Mouse (Mus musculus) lung, postnatal 0 days (tissue): ENCODE measurements at regions not wholly inside any gene's neighbourhood (a gene's known extent, or its start where the extent isn't known, plus 50 kb on each side); places are given as distances from the start of the nearest gene placed in this dataset.
"Not testable (repeated sequence)": the region's sequence is repeated elsewhere in the genome, so short reads cannot be mapped to it uniquely, and the experiment has no call there.

ENCODE experiments used
- ATAC-seq: fragments of 200-750 bp; cut with Nextera tagmentation; 2 replicates; pipeline ENCODE4 v1.8.0; 2017; ENCODE audit warnings: moderate library complexity
- DNase-seq: peaks from one replicate; pipeline ENCODE4 v3.0.0-alpha.2; 2016; ENCODE audit warnings: low spot score
- H3K27ac ChIP-seq: fragments of 300-500 bp; sonication (generic); 2 replicates; pipeline ENCODE4 v1.5.1; 2014; ENCODE audit warnings: antibody characterized with exemption, mild to moderate bottlenecking, low read length, mixed read lengths
- H3K27me3 ChIP-seq: fragments of 300-500 bp; sonication (generic); replicated peaks from 2 replicates; pipeline ENCODE4 v1.6.1; 2014; ENCODE audit warnings: low read length, mixed read lengths; ENCODE audit not compliant: insufficient read depth
- H3K36me3 ChIP-seq: fragments of 300-500 bp; sonication (generic); 2 replicates; pipeline ENCODE4 v1.6.1; 2014; ENCODE audit warnings: low read length, mixed read lengths; ENCODE audit not compliant: insufficient read depth
- H3K4me1 ChIP-seq: fragments of 300-500 bp; sonication (generic); 2 replicates; pipeline ENCODE4 v1.6.1; 2014; ENCODE audit warnings: antibody characterized with exemption, low read depth, low read length, mixed read lengths; ENCODE audit not compliant: insufficient read depth
- H3K4me2 ChIP-seq: fragments of 300-500 bp; sonication (generic); replicated peaks from 2 replicates; pipeline ENCODE4 v1.6.1; 2014; ENCODE audit warnings: low read depth, mild to moderate bottlenecking, low read length, moderate library complexity, mixed read lengths
- H3K4me3 ChIP-seq: fragments of 300-500 bp; sonication (generic); 2 replicates; pipeline ENCODE4 v1.5.1; 2014; ENCODE audit warnings: low read depth, low read length
- H3K9ac ChIP-seq: fragments of 300-500 bp; sonication (generic); replicated peaks from 2 replicates; pipeline ENCODE4 v1.6.1; 2014; ENCODE audit warnings: low read depth, mild to moderate bottlenecking
- H3K9me3 ChIP-seq: fragments of 300-500 bp; sonication (generic); 2 replicates; pipeline ENCODE4 v1.6.1; 2016; ENCODE audit warnings: low read length, mixed read lengths
- CTCF ChIP-seq: IDR thresholded peaks from 2 replicates; pipeline ENCODE4 v1.5.1; 2016; ENCODE audit warnings: antibody characterized with exemption, mild to moderate bottlenecking
- EP300 ChIP-seq: IDR thresholded peaks from 2 replicates; pipeline ENCODE4 v1.6.1; 2016; ENCODE audit warnings: antibody characterized with exemption, mild to moderate bottlenecking, control low read depth
- WGBS: fragments of 180-500 bp; shearing (Covaris S2); extraction: QIAGEN DNeasy Blood & Tissue Kit; methylation state at CpG from one replicate; pipeline ENCODE4 v1.1.7; 2014; 5-methylcytosine and 5-hydroxymethylcytosine counted together

GRCm38 (mm10) chr3:31796621-31797020, 105.7 kb upstream of the Kcnmb2 start:
- WGBS: 59% methylated on average over 2 of the region's 2 CpGs

GRCm38 (mm10) chr3:31799192-31799591, 103.1 kb upstream of the Kcnmb2 start:
- 79% methylated on average over 4 of the region's 4 CpGs for WGBS
- Histone ChIP-seq H3K27me3 (no peaks in the 10 kb centered on the region), H3K9me3 (no peaks in the 10 kb centered on the region), H3K4me2 (no peak overlapping the region), H3K4me1 (no peaks in the 10 kb centered on the region), H3K9ac (no peak overlapping the region), H3K27ac (no peak overlapping the region), H3K4me3 (no peak overlapping the region), H3K36me3 (no peaks in the 10 kb centered on the region)
- no peak for ATAC-seq
- TF ChIP-seq EP300 (no peak), CTCF (no peak)
- DNase-seq: no peak

More at GRCm38 (mm10) chr3:31796621-31797020, 105.7 kb upstream of the Kcnmb2 start:
- H3K9ac ChIP-seq: no peak overlapping the region
- no peaks in the 10 kb centered on the region for H3K36me3 ChIP-seq
- DNase-seq (no peak), ATAC-seq (no peak)
- H3K4me2 ChIP-seq: no peak overlapping the region
- no peak for TF ChIP-seq EP300
- no peak for TF ChIP-seq CTCF
- H3K9me3 ChIP-seq: no peaks in the 10 kb centered on the region
- no peaks in the 10 kb centered on the region for H3K4me1 ChIP-seq
- no peak overlapping the region for H3K27ac ChIP-seq
- H3K27me3 ChIP-seq: no peaks in the 10 kb centered on the region
- no peak overlapping the region for H3K4me3 ChIP-seq

- Histone ChIP-seq H3K27ac (no peak overlapping the region), H3K4me1 (no peaks in the 10 kb centered on the region), H3K4me3 (no peak overlapping the region), H3K9me3 (no peaks in the 10 kb centered on the region), H3K36me3 (no peaks in the 10 kb centered on the region), H3K4me2 (no peak overlapping the region), H3K27me3 (no peaks in the 10 kb centered on the region), H3K9ac (no peak overlapping the region)
- DNase-seq (no peak), ATAC-seq (no peak)
- TF ChIP-seq CTCF: no peak
- TF ChIP-seq EP300: no peak
- 19% methylated on average over 5 of the region's 5 CpGs for WGBS
Measured at GRCm38 (mm10) chr3:31804038-31804437, 98.3 kb upstream of the Kcnmb2 start.

DNA sequence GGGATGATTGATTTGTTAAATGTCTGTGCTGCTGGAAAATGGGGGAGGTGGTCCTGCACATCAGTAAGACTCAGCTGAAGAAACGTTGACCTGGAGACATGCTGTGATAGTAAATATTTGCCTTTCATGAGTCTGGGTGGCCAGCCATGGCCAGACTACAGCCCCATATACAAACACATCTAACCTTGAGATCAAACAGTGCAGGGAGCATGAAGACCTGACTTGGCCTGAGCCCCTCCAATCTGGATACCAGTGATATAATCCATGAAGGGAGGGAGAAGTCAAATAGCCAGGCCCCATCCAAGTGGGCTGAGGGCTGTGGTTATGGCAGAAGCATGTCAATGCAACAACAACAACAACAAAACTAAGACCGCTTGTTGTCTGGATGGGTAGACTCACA, 94.6 kb upstream of the Kcnmb2 start:
- WGBS: 54% methylated on average over 2 of the region's 2 CpGs
- no peak overlapping the region for H3K9ac ChIP-seq
- no peaks in the 10 kb centered on the region for H3K4me1 ChIP-seq
- H3K4me2 ChIP-seq: no peak overlapping the region
- H3K27me3 ChIP-seq: no peaks in the 10 kb centered on the region
- no peak for TF ChIP-seq EP300
- no peak for TF ChIP-seq CTCF
- no peak overlapping the region for H3K4me3 ChIP-seq
- no peaks in the 10 kb centered on the region for H3K36me3 ChIP-seq
- H3K9me3 ChIP-seq: no peaks in the 10 kb centered on the region
- ATAC-seq (no peak), DNase-seq (no peak)
- H3K27ac ChIP-seq: no peak overlapping the region

DNA sequence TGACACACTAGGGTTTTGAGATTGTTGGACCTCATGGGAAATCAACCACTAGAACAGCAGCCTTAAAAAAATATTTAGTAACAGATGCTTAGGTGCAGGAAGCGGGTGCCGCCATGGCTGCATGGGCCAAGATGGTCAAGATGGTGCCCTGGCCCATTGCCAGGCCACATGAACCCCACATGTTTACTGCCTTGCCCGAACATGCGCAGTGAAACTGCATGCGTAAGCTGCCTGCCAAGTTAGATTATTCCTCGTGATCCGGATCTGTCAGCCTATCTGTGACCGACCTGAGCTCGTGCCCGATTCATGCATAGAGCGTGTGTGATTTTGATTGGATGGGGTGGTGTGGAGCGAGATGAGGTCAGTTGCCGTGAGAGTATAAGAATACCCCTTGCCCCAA, 93.2 kb upstream of the Kcnmb2 start:
- H3K4me1 ChIP-seq, H3K27ac ChIP-seq, H3K36me3 ChIP-seq, H3K4me3 ChIP-seq, H3K27me3 ChIP-seq, DNase-seq, H3K4me2 ChIP-seq, H3K9me3 ChIP-seq, ATAC-seq, H3K9ac ChIP-seq: not testable (repeated sequence)
- 91% methylated on average over 13 of the region's 13 CpGs for WGBS

DNA sequence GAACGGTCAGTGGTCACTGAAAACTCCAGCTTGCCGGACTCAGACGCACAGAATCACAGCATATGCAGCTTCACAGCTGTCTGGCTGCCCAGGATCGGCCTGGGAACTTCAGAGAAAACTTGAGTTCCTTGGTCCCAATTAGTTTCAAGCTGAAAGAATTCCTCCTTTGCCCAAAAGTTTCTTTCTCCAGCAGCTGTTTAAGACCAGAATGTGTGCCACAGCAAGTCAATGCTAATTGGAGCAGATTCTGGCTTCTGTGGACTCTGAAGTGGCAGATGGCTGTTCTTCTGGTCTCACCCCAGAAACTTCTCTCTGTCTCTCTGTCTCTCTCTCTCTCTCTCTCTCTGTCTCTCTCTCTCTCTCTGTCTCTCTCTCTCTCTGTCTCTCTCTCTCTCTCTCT, 91.1 kb upstream of the Kcnmb2 start:
- H3K36me3 ChIP-seq: no peaks in the 10 kb centered on the region
- H3K9ac ChIP-seq: no peak overlapping the region
- 57% methylated on average over 4 of the region's 4 CpGs for WGBS
- no peak overlapping the region for H3K4me3 ChIP-seq
- no peak for ATAC-seq
- H3K27ac ChIP-seq: no peak overlapping the region
- no peaks in the 10 kb centered on the region for H3K4me1 ChIP-seq
- no peaks in the 10 kb centered on the region for H3K27me3 ChIP-seq
- H3K4me2 ChIP-seq: no peak overlapping the region
- no peak for TF ChIP-seq CTCF
- no peak for TF ChIP-seq EP300
- no peaks in the 10 kb centered on the region for H3K9me3 ChIP-seq
- DNase-seq: no peak

- WGBS: 63% methylated on average over 1 of the region's 1 CpGs
- ATAC-seq: no peak
- Histone ChIP-seq H3K4me3 (no peak overlapping the region), H3K4me1 (no peaks in the 10 kb centered on the region), H3K9me3 (no peaks in the 10 kb centered on the region), H3K27ac (no peak overlapping the region), H3K4me2 (no peak overlapping the region), H3K27me3 (no peaks in the 10 kb centered on the region), H3K9ac (no peak overlapping the region), H3K36me3 (no peaks in the 10 kb centered on the region)
- no peak for DNase-seq
- TF ChIP-seq EP300 (no peak), CTCF (no peak)
Measured at GRCm38 (mm10) chr3:31831913-31832312, 70.4 kb upstream of the Kcnmb2 start.
